Mouse (Mus musculus) lung, postnatal 10 days (tissue): Measurements from ENCODE around the gene Plekhg6.
A peak's percentile ranks its signal among the peaks of the same experiment; 100 is the strongest.

ENCODE experiments used
- DNase-seq: peaks from one replicate; pipeline ENCODE4 v3.0.0; 2021

The Plekhg6 gene

DNA sequence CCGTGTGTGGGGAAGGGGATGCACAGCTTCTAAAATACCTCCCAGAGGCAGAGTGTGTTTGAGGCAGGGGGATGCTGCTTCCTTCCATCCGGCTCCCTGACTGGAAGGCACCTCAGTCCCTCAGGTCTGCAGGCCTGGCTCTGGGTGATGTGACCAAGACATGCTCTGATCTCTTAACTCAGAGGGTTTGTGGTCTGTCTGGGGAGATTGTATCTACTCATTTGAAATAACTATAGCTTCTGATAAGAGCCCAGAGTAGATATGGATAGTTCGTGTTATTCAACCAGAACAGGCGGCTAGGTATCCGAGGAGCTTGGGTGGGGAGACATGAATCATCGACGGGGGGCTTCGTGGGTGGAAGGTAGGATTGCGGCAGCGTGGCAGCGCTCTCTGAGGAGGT, 27.4 kb downstream of the Plekhg6 start:
- DNase-seq, result no peak

- DNase-seq, result no peak
Observed at GRCm38 (mm10) chr6:125352811-125353210, 27.8 kb downstream of the Plekhg6 start.

GRCm38 (mm10) chr6:125352046-125352384, 28.6 kb downstream of the Plekhg6 start:
- DNase-seq, result no peak

- peak; percentile 75 for DNase-seq
Observed at GRCm38 (mm10) chr6:125351368-125352045, 29.1 kb downstream of the Plekhg6 start.

DNA sequence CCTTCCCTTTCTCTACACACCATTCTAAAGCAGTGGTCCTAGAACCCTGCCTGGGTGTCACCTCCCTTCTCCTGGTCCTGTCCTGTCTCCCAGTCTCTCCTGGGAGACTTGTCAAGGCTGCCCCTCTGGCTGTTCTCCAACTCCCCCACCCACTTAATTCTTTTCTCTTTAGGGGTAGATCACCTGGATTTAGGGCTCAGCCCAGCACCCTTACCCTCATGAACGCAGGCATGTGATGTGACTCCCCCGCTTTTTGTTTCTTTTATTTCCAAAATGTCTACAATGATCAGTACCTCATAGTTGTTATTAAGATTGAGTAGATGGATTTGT, 29.6 kb downstream of the Plekhg6 start:
- DNase-seq, result no peak

DNA sequence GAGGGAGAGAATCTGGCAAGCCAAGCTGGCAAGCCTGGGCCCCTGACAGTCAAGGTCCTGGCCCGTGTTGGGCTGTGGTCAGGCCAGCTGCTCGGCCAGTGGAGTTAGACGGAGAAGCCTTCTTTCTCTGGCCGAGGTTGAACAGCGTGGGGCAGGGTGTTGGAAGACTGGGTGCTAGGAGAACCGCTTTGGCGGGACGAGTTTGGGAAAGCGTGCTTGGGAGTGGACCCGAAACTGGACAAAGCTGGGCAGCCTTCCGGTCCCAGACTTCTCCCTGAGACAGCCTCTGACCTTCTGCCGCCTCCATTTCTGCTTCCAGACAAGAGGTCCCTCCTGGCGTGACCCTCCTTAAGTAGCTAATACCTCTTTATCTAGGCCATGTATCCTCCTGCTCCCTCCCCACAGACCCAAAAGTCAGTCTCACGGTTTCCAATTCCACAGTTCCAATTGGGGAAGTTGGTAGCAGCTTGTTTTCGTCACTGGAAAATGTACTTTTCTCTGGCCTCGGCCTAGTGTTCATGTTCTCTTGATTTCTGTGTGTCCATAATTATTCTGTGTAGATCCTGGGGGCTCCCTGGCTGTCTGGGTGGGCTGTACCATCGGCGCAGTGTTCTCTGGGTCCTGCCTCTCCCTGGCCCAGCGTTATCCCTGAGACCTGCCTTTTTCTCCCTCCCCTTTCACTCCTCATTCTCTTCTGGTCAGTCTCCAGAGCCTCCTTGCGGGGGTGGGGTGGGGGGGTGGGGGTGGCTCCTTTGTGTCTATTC, 30.2 kb downstream of the Plekhg6 start:
- DNase-seq, result peak; percentile 62

DNA sequence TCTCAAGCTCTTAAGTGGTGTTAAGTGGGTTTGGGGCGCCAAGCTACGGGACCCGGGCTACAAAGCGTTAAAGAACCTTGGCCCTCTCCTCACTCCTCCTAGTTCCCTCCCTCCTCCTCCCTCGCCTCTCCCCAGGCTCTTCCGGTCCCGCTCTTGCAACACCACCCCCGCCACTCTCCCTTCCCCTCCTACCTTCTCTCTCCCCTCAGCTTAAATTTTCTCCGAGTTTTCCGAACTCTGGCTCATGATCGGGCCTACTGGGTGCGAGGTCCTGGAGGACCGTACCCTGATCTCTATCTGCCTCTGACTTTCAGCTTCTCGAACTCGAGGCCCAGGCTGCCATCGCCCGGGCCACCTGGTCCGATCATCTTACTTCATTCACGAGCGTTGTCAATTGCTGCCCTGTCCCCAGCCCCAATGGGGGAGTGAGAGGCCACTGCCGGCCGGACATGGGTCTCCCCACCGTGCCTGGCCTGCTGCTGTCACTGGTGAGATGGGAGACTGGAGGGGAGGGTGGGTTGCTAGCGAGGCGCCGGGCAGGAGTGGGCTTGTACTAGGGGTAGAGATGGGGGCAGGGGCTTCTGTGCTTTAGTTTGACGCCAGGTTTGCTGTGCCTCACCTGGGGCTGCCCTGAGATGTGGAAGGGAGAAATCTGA, 30.9 kb downstream of the Plekhg6 start:
- DNase-seq, result peak; percentile 89

DNA sequence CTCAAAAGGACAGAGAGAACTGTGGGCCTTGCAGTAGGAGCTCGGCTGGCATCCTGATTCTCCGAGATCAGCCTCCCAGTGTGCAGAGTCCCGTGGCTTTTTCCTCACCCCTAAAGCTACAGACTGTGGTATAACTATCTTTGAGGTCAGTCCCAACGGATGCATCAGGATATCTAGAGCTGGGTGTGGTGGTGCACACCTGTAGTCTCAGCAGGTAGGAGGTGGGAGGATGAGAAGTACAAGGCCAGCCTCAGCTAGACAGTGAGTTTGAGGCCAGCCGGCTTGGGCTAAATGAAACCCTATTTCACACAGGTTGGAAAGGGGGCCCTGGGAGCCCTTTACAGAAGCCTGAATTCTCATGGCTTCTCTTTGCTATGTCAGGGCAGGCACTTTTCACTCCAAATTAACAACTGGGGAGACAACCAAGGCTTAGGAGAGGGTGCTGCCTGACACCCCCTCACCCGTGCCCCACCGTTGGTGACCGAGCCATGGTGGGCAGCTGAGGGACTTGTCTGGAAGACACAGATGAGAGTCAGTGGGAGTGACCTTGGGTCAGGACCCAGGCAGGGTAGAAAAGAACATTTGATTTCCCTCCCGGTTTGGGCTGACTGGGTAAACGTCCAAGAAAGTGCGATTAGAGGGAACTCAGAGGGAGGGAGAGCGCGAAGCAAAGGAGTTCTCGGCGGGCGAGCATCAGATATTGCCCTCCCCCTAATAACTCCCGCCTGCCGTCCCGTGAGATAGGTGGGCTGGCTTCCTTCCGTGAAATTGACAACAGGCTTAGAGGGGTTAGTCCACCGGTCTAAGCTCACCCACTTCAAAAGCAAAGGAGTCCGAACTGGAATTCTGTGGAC, 31.6 kb downstream of the Plekhg6 start, which contains the start of gene Tnfrsf1a:
Gene Tnfrsf1a (plus strand): TSS at position 642 of the 854 bp plus-strand sequence.
- no peak for DNase-seq

DNA sequence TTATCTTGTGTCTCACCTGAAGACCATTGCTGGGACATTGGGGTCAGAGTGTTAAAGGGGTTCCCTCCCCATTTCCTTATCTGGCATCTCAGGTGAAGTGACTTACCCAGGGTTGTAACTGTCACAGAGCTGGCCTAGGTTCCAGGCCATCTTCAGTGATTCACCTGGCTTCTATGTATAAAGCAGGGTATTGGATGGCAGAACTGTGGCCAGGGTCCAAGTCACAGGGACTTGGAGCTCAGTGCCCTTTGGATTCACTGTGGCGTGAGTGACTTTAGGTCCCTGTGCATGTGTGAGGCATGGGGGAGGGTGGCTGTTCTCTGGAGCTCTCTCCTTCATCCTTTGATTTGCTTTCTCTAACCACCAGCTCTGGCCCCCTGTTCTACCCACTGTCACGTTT, 34.6 kb downstream of the Plekhg6 start:
- DNase-seq, result no peak

- DNase-seq, result no peak
Observed at GRCm38 (mm10) chr6:125345625-125346024, 35.0 kb downstream of the Plekhg6 start.

DNA sequence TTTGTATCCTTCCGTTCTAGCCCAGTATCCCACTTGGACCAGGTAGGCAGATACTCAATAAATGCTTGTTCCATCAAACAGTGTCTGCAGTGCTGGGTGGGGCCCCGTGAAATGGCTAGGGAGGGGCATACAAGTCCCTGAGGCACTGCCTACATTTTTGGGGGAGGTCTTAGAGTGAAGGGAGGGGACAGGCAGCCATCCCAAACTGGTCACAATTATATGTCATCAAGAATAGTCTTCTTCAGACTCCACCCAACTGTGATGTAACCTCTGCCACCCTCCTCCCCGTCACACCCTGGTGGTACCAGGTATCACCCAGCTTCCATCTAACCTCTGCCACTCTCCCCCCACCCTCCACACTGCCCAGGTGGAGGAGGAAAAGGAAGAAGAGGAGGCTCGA, 35.7 kb downstream of the Plekhg6 start:
- no peak for DNase-seq

GRCm38 (mm10) chr6:125344084-125344483, 36.5 kb downstream of the Plekhg6 start:
- DNase-seq, result peak; percentile 81

GRCm38 (mm10) chr6:125342198-125342597, 38.4 kb downstream of the Plekhg6 start:
- DNase-seq, result no peak

- peak; percentile 72 for DNase-seq
Observed at GRCm38 (mm10) chr6:125340244-125340643, 40.3 kb downstream of the Plekhg6 start.

GRCm38 (mm10) chr6:125338791-125339660, 41.6 kb downstream of the Plekhg6 start:
- DNase-seq, result no peak

DNA sequence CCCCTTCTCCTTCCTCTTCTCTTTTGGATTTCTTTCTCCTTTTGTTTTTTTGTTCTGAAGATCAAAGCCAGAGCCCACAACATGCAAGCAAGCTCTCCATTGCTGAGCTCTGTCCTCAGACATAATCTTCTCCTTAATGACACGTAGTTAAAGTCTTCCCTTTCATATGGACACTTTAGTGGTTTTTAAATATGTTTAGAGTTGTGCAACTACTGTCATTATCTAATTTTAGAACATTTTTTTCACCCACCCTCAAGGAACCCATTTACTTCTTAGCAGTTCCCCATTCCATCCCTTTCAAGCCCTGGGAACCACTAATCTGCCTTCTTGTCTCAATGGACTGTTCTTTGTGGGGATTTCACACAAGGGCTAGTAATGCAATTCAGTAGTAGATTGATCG, 46.2 kb downstream of the Plekhg6 start:
- DNase-seq, result no peak

GRCm38 (mm10) chr6:125333112-125333899, 47.3 kb downstream of the Plekhg6 start:
- DNase-seq, result no peak

- peak; percentile 98 for DNase-seq
Observed at GRCm38 (mm10) chr6:125330626-125331326, 49.8 kb downstream of the Plekhg6 start.

GRCm38 (mm10) chr6:125328243-125328642, 52.4 kb downstream of the Plekhg6 start:
- peak; percentile 78 for DNase-seq

- DNase-seq, result no peak
Observed at GRCm38 (mm10) chr6:125325337-125325736, 55.3 kb downstream of the Plekhg6 start.

GRCm38 (mm10) chr6:125323547-125323946, 57.0 kb downstream of the Plekhg6 start:
- no peak for DNase-seq
